Mouse (Mus musculus): ENCODE measurements at regions not wholly inside any gene's neighbourhood (a gene's known extent, or its start where the extent isn't known, plus 50 kb on each side); places are given as distances from the start of the nearest gene placed in this dataset.

GRCm38 (mm10) chr2:34010166-34010565 lies 122.4 kb upstream of the Mvb12b start:
- TF ChIP-seq CTCF (IDR thresholded peaks at IDR 0.05; ENCODE audit: low read depth, low read length) = no peak
- TF ChIP-seq GATA1 (IDR thresholded peaks at IDR 0.05; ENCODE audit: borderline replicate concordance, low read length) = no peak
